Mouse (Mus musculus) heart, embryonic 14.5 days (tissue): ENCODE results near the gene Ddx27. TPM values are rescaled to one million over a fixed set of nuclear protein-coding genes. Genes with fewer than 3 reads are reported as not detected.

Experiments
- ATAC-seq: fragments of 200-750 bp; cut with Nextera tagmentation; 2 replicates; pipeline ENCODE4 v1.8.0; 2017; ENCODE audit warnings: low read depth, moderate TSS enrichment; ENCODE audit not compliant: insufficient number of reproducible peaks, insufficient read depth, low FRiP score
- H3K27ac ChIP-seq, 2 experiments: fragments of 200-500 bp in 1 of 2; fragments of 300-500 bp in 1 of 2; sonication (generic) in 1 of 2; replicated peaks in 1 of 2; 2 replicates each; pipeline ENCODE4 v1.5.1; 2012 to 2014; ENCODE audit warnings: low read depth in 2 of 2, low read length in 2 of 2, control low read depth in 1 of 2, mild to moderate bottlenecking in 1 of 2, mixed read lengths in 1 of 2; ENCODE audit not compliant: control insufficient read depth in 1 of 2, insufficient read depth in 1 of 2
- H3K27me3 ChIP-seq: fragments of 300-500 bp; sonication (generic); 2 replicates; pipeline ENCODE4 v1.6.1; 2014; ENCODE audit warnings: mild to moderate bottlenecking, low read length, control low read depth; ENCODE audit not compliant: control insufficient read depth, insufficient read depth
- H3K36me3 ChIP-seq: fragments of 300-500 bp; sonication (generic); 2 replicates; pipeline ENCODE4 v1.6.1; 2014; ENCODE audit warnings: mild to moderate bottlenecking, control low read depth, low read length, mixed read lengths; ENCODE audit not compliant: control insufficient read depth, insufficient read depth
- H3K4me1 ChIP-seq, 2 experiments: fragments of 200-500 bp in 1 of 2; fragments of 300-500 bp in 1 of 2; sonication (generic) in 1 of 2; 2 replicates each; pipeline ENCODE4 v1.6.1; 2012 to 2014; ENCODE audit warnings: low read length in 2 of 2, control low read depth in 1 of 2, mixed read lengths in 1 of 2; ENCODE audit not compliant: control insufficient read depth in 2 of 2, insufficient read depth in 2 of 2
- H3K4me2 ChIP-seq: fragments of 300-500 bp; sonication (generic); 2 replicates; pipeline ENCODE4 v1.6.1; 2014; ENCODE audit warnings: mild to moderate bottlenecking, low read length
- H3K4me3 ChIP-seq, 2 experiments: fragments of 200-500 bp in 1 of 2; fragments of 300-500 bp in 1 of 2; sonication (generic) in 1 of 2; 2 replicates each; pipeline ENCODE4 v1.5.1; 2012 to 2014; ENCODE audit warnings: low read length in 2 of 2, mild to moderate bottlenecking in 2 of 2, control low read depth in 1 of 2, low read depth in 1 of 2, moderate library complexity in 1 of 2; ENCODE audit not compliant: control insufficient read depth in 1 of 2, insufficient read depth in 1 of 2
- H3K9ac ChIP-seq: fragments of 300-500 bp; sonication (generic); 2 replicates; pipeline ENCODE4 v1.6.1; 2014; ENCODE audit warnings: mild to moderate bottlenecking, low read length
- H3K9me3 ChIP-seq: fragments of 300-500 bp; sonication (generic); 2 replicates; pipeline ENCODE4 v1.6.1; 2016; ENCODE audit warnings: low read length, control low read depth; ENCODE audit not compliant: control insufficient read depth
- WGBS: fragments of 180-500 bp; shearing (Covaris S2); extraction: QIAGEN DNeasy Blood & Tissue Kit; methylation state at CpG from one replicate; pipeline ENCODE4 v1.1.7; 2014; 5-methylcytosine and 5-hydroxymethylcytosine counted together
- polyA plus RNA-seq: library from polyadenylated mRNA; unstranded; fragments of >200 nt; fragmentation: Nextera tagmentation; extraction: Ambion mirVana; gene quantifications from 2 replicates; pipeline ENCODE4 v1.2.1, GENCODE M21; 2014

The Ddx27 gene
- polyA plus RNA-seq, 1 experiment from 2014 or later: 22.2 TPM

GRCm38 (mm10) chr2:167071641-167072601 lies 56.9 kb downstream of the Ddx27 start:
- ATAC-seq: peak; percentile 82
- no peaks in the 10 kb centered on the region for H3K27me3 ChIP-seq
- WGBS: 9% methylated on average over 22 of the region's 22 CpGs
- H3K4me3 ChIP-seq: peak overlapping the region; percentile 43 to 51
- 0 out of 4 replicates have a peak overlapping the region, but pooled peaks of 1 of the 2 experiments have one; percentile 46 for H3K27ac ChIP-seq
- H3K36me3 ChIP-seq: no peaks in the 10 kb centered on the region
- H3K9ac ChIP-seq: peak overlapping the region; percentile 62
- peaks cover 6 to 8% of the 10 kb centered on the region in 2 experiments; a peak in 2 of 4 replicates for H3K4me1 ChIP-seq
- H3K9me3 ChIP-seq: no peaks in the 10 kb centered on the region
- H3K4me2 ChIP-seq: peak overlapping the region; percentile 61

- no peaks in the 10 kb centered on the region for H3K27me3 ChIP-seq
- H3K9ac ChIP-seq: no peak overlapping the region
- no peak for ATAC-seq
- H3K27ac ChIP-seq: no peak overlapping the region
- 88% methylated on average over 5 of the region's 5 CpGs for WGBS
- no peaks in the 10 kb centered on the region for H3K9me3 ChIP-seq
- H3K36me3 ChIP-seq: no peaks in the 10 kb centered on the region
- no peak overlapping the region for H3K4me3 ChIP-seq
- no peak overlapping the region for H3K4me2 ChIP-seq
- H3K4me1 ChIP-seq: peaks cover 14 to 17% of the 10 kb centered on the region in 2 experiments
These were observed 59.6 kb downstream of the Ddx27 start for GRCm38 (mm10) chr2:167074587-167074986.

GRCm38 (mm10) chr2:167076352-167076751 lies 61.4 kb downstream of the Ddx27 start:
- Histone ChIP-seq H3K27ac (no peak overlapping the region), H3K4me3 (no peak overlapping the region), H3K9me3 (no peaks in the 10 kb centered on the region), H3K27me3 (no peaks in the 10 kb centered on the region), H3K4me1 (peaks cover 8 to 13% of the 10 kb centered on the region in 2 experiments), H3K36me3 (no peaks in the 10 kb centered on the region), H3K9ac (no peak overlapping the region), H3K4me2 (no peak overlapping the region)
- 88% methylated on average over 4 of the region's 4 CpGs for WGBS
- no peak for ATAC-seq

- H3K4me2 ChIP-seq: no peak overlapping the region
- peaks cover 8 to 12% of the 10 kb centered on the region in 2 experiments for H3K4me1 ChIP-seq
- 77% methylated on average over 2 of the region's 2 CpGs for WGBS
- no peak overlapping the region for H3K27ac ChIP-seq
- H3K9me3 ChIP-seq: no peaks in the 10 kb centered on the region
- H3K36me3 ChIP-seq: no peaks in the 10 kb centered on the region
- no peak for ATAC-seq
- H3K27me3 ChIP-seq: no peaks in the 10 kb centered on the region
- H3K4me3 ChIP-seq: no peak overlapping the region
- no peak overlapping the region for H3K9ac ChIP-seq
These were observed 61.8 kb downstream of the Ddx27 start for GRCm38 (mm10) chr2:167076759-167077158.

GRCm38 (mm10) chr2:167077199-167077962 lies 62.4 kb downstream of the Ddx27 start:
- no peaks in the 10 kb centered on the region for H3K36me3 ChIP-seq
- 80% methylated on average over 11 of the region's 11 CpGs for WGBS
- no peak overlapping the region for H3K9ac ChIP-seq
- H3K9me3 ChIP-seq: no peaks in the 10 kb centered on the region
- H3K4me3 ChIP-seq: no peak overlapping the region
- peaks cover 8 to 12% of the 10 kb centered on the region in 2 experiments for H3K4me1 ChIP-seq
- no peak overlapping the region for H3K4me2 ChIP-seq
- ATAC-seq: no peak
- no peak overlapping the region for H3K27ac ChIP-seq
- H3K27me3 ChIP-seq: no peaks in the 10 kb centered on the region

- Histone ChIP-seq H3K9ac (no peak overlapping the region; the same call in 1 of the 2 replicates), H3K36me3 (no peaks in the 10 kb centered on the region), H3K4me1 (peaks cover 8 to 12% of the 10 kb centered on the region in 2 experiments), H3K4me3 (no peak overlapping the region), H3K27ac (no peak overlapping the region), H3K4me2 (no peak overlapping the region), H3K9me3 (no peaks in the 10 kb centered on the region), H3K27me3 (no peaks in the 10 kb centered on the region)
- 30% methylated on average over 7 of the region's 7 CpGs for WGBS
- no peak for ATAC-seq
These were observed 63.5 kb downstream of the Ddx27 start for GRCm38 (mm10) chr2:167078486-167078885.

- Histone ChIP-seq H3K36me3 (no peaks in the 10 kb centered on the region), H3K4me3 (no peak overlapping the region), H3K27ac (no peak overlapping the region), H3K9ac (no peak overlapping the region), H3K9me3 (no peaks in the 10 kb centered on the region), H3K4me1 (peaks cover 8 to 12% of the 10 kb centered on the region in 2 experiments), H3K27me3 (no peaks in the 10 kb centered on the region), H3K4me2 (no peak overlapping the region)
- WGBS: 48% methylated on average over 9 of the region's 9 CpGs
- ATAC-seq: no peak
These were observed 64.0 kb downstream of the Ddx27 start for GRCm38 (mm10) chr2:167078931-167079495.
